Mouse (Mus musculus) stomach, postnatal 0 days (tissue): ENCODE data around the gene Flrt1. TPM values are rescaled to one million over a fixed set of nuclear protein-coding genes. Genes with fewer than 3 reads are reported as not detected.

Experiments used
- ATAC-seq: fragments of 200-750 bp; cut with Nextera tagmentation; 2 replicates; pipeline ENCODE4 v1.8.0; 2017; ENCODE audit not compliant: low FRiP score, low TSS enrichment
- DNase-seq: peaks from one replicate; pipeline ENCODE4 v3.0.0-alpha.2; 2016; ENCODE audit warnings: low spot score
- H3K27ac ChIP-seq: fragments of 300-500 bp; sonication (generic); replicated peaks from 2 replicates; pipeline ENCODE4 v1.5.1; 2014; ENCODE audit warnings: mild to moderate bottlenecking, control low read depth
- H3K27me3 ChIP-seq: fragments of 300-500 bp; sonication (generic); 2 replicates; pipeline ENCODE4 v1.6.1; 2014; ENCODE audit warnings: low read length; ENCODE audit not compliant: control insufficient read depth, insufficient read depth
- H3K36me3 ChIP-seq: fragments of 300-500 bp; sonication (generic); 2 replicates; pipeline ENCODE4 v1.6.1; 2014; ENCODE audit warnings: low read length, mixed read lengths; ENCODE audit not compliant: control insufficient read depth, insufficient read depth
- H3K4me1 ChIP-seq: fragments of 300-500 bp; sonication (generic); replicated peaks from 2 replicates; pipeline ENCODE4 v1.6.1; 2014; ENCODE audit warnings: antibody characterized with exemption; ENCODE audit not compliant: control insufficient read depth, insufficient read depth
- H3K4me2 ChIP-seq: fragments of 300-500 bp; sonication (generic); replicated peaks from 2 replicates; pipeline ENCODE4 v1.6.1; 2014; ENCODE audit warnings: low read depth, mild to moderate bottlenecking, control low read depth, moderate library complexity
- H3K4me3 ChIP-seq: fragments of 300-500 bp; sonication (generic); 2 replicates; pipeline ENCODE4 v1.5.1; 2014; ENCODE audit warnings: low read depth, low read length, control low read depth
- H3K9ac ChIP-seq: fragments of 300-500 bp; sonication (generic); 2 replicates; pipeline ENCODE4 v1.6.1; 2014; ENCODE audit warnings: mild to moderate bottlenecking, low read length, control low read depth, mixed read lengths
- H3K9me3 ChIP-seq: fragments of 300-500 bp; sonication (generic); 2 replicates; pipeline ENCODE4 v1.6.1; 2016; ENCODE audit warnings: low read length; ENCODE audit not compliant: control insufficient read depth
- CTCF ChIP-seq: IDR thresholded peaks from 2 replicates; pipeline ENCODE4 v1.5.1; 2016; ENCODE audit warnings: antibody characterized with exemption, low read depth, mild to moderate bottlenecking, moderate library complexity
- EP300 ChIP-seq: optimal IDR thresholded peaks from 2 replicates; pipeline ENCODE3; 2016; ENCODE audit warnings: antibody characterized with exemption
- WGBS: fragments of 180-500 bp; shearing (Covaris S2); extraction: QIAGEN DNeasy Blood & Tissue Kit; methylation state at CpG from one replicate; pipeline ENCODE4 v1.1.7; 2014; 5-methylcytosine and 5-hydroxymethylcytosine counted together
- polyA plus RNA-seq: library from polyadenylated mRNA; unstranded; fragments of >200 nt; fragmentation: Nextera tagmentation; extraction: Ambion mirVana; gene quantifications from 2 replicates; pipeline ENCODE4 v1.2.1, GENCODE M21; 2015

The Flrt1 gene
- polyA plus RNA-seq, 1 experiment from 2014 or later: 1.1 TPM

- DNase-seq (peak; percentile 69), ATAC-seq (peak; percentile 81)
- Histone ChIP-seq H3K27ac (peak overlapping the region; percentile 73), H3K9ac (0 out of 2 replicates have a peak overlapping the region, but pooled peaks have one; percentile 23), H3K4me3 (no peak overlapping the region), H3K9me3 (no peaks in the 10 kb centered on the region), H3K36me3 (no peaks in the 10 kb centered on the region), H3K4me2 (no peak overlapping the region), H3K4me1 (0 out of 2 replicates have a peak, but pooled peaks cover 4% of the 10 kb centered on the region), H3K27me3 (no peaks in the 10 kb centered on the region)
- WGBS: 48% methylated on average over 5 of the region's 6 CpGs
- TF ChIP-seq CTCF: peak; percentile 32; the same call in 1 of the 2 replicates
- no peak for TF ChIP-seq EP300
Measured at GRCm38 (mm10) chr19:7110875-7111274, 5.3 kb upstream of the Flrt1 start.

GRCm38 (mm10) chr19:7110097-7110496 lies 4.6 kb upstream of the Flrt1 start:
- no peak for ATAC-seq
- H3K36me3 ChIP-seq: no peaks in the 10 kb centered on the region; the same call in 1 of the 2 replicates
- no peak for DNase-seq
- TF ChIP-seq CTCF (no peak), EP300 (no peak)
- H3K27ac ChIP-seq: peak overlapping the region; percentile 73; the same call in 1 of the 2 replicates
- H3K4me2 ChIP-seq: no peak overlapping the region
- no peaks in the 10 kb centered on the region for H3K27me3 ChIP-seq
- H3K9me3 ChIP-seq: no peaks in the 10 kb centered on the region
- WGBS: 27% methylated on average over 5 of the region's 5 CpGs
- H3K4me3 ChIP-seq: no peak overlapping the region
- H3K9ac ChIP-seq: no peak overlapping the region
- 0 out of 2 replicates have a peak, but pooled peaks cover 4% of the 10 kb centered on the region for H3K4me1 ChIP-seq

- no peak overlapping the region for H3K27ac ChIP-seq
- DNase-seq: peak; percentile 73
Measured at GRCm38 (mm10) chr19:7108114-7108905, 2.8 kb upstream of the Flrt1 start.

GRCm38 (mm10) chr19:7107174-7107573 lies 1.6 kb upstream of the Flrt1 start:
- TF ChIP-seq CTCF: no peak
- no peak for TF ChIP-seq EP300
- no peak overlapping the region for H3K9ac ChIP-seq
- no peaks in the 10 kb centered on the region for H3K9me3 ChIP-seq
- H3K27me3 ChIP-seq: no peaks in the 10 kb centered on the region
- H3K4me2 ChIP-seq: no peak overlapping the region
- no peak overlapping the region for H3K4me3 ChIP-seq
- no peaks in the 10 kb centered on the region; the same call in 1 of the 2 replicates for H3K36me3 ChIP-seq
- DNase-seq (no peak), ATAC-seq (no peak)
- no peak overlapping the region for H3K27ac ChIP-seq
- 70% methylated on average over 4 of the region's 4 CpGs for WGBS
- peaks cover 7% of the 10 kb centered on the region for H3K4me1 ChIP-seq

More at GRCm38 (mm10) chr19:7108114-7108905, 2.8 kb upstream of the Flrt1 start:
- Histone ChIP-seq H3K4me1 (peaks cover 5% of the 10 kb centered on the region), H3K9me3 (no peaks in the 10 kb centered on the region), H3K9ac (0 out of 2 replicates have a peak overlapping the region, but pooled peaks have one; percentile 13), H3K4me3 (no peak overlapping the region), H3K4me2 (no peak overlapping the region), H3K36me3 (no peaks in the 10 kb centered on the region; the same call in 1 of the 2 replicates), H3K27me3 (no peaks in the 10 kb centered on the region)
- peak; percentile 31; the same call in 1 of the 2 replicates for ATAC-seq
- TF ChIP-seq EP300 (no peak), CTCF (peak; percentile 58)
- WGBS: 47% methylated on average over 6 of the region's 6 CpGs

- DNase-seq: no peak
- WGBS: 83% methylated on average over 2 of the region's 2 CpGs
- Histone ChIP-seq H3K4me1 (peaks cover 7% of the 10 kb centered on the region), H3K9me3 (no peaks in the 10 kb centered on the region), H3K4me2 (no peak overlapping the region), H3K27ac (no peak overlapping the region), H3K36me3 (no peaks in the 10 kb centered on the region; the same call in 1 of the 2 replicates), H3K27me3 (no peaks in the 10 kb centered on the region), H3K4me3 (no peak overlapping the region), H3K9ac (no peak overlapping the region)
- no peak for TF ChIP-seq EP300
- no peak for TF ChIP-seq CTCF
- no peak for ATAC-seq
Measured at GRCm38 (mm10) chr19:7106566-7106965, 1.0 kb upstream of the Flrt1 start.

- DNase-seq (peak; percentile 29), ATAC-seq (peak; percentile 58; the same call in 1 of the 2 replicates)
- Histone ChIP-seq H3K27me3 (no peaks in the 10 kb centered on the region), H3K4me1 (peaks cover 3% of the 10 kb centered on the region), H3K9me3 (no peaks in the 10 kb centered on the region), H3K4me3 (no peak overlapping the region), H3K36me3 (no peaks in the 10 kb centered on the region; the same call in 1 of the 2 replicates), H3K4me2 (peak overlapping the region; percentile 35), H3K27ac (peak overlapping the region; percentile 74), H3K9ac (peak overlapping the region; percentile 59)
- TF ChIP-seq EP300: no peak
- TF ChIP-seq CTCF: peak; percentile 68
- 21% methylated on average over 19 of the region's 19 CpGs for WGBS
Measured at GRCm38 (mm10) chr19:7103993-7104401, 1.5 kb downstream of the Flrt1 start.
